Mouse (Mus musculus) MEL (cell line): ENCODE results near the gene Il17ra. TPM values are rescaled to one million over a fixed set of nuclear protein-coding genes. Genes with fewer than 3 reads are reported as not detected.

Experiments
- DNase-seq: peaks from one replicate; pipeline ENCODE4 v3.0.0; 2011; ENCODE audit warnings: low read depth, low spot score
- H3K27ac ChIP-seq: 2 replicates; pipeline ENCODE4 v1.5.1; 2012; ENCODE audit warnings: low read depth, mild to moderate bottlenecking, control low read depth, low read length, moderate library complexity; ENCODE audit not compliant: control insufficient read depth
- H3K27me3 ChIP-seq, 2 experiments: fragments of 150-350 bp in 1 of 2; sonication (generic) in 1 of 2; 2 replicates each; pipeline ENCODE4 v1.6.1; 2012; ENCODE audit warnings: low read length in 2 of 2, mild to moderate bottlenecking in 2 of 2, improper control_type of control experiment in 1 of 2, moderate library complexity in 1 of 2; ENCODE audit not compliant: insufficient read depth in 2 of 2, control insufficient read depth in 1 of 2
- H3K36me3 ChIP-seq, 2 experiments: 2 replicates each; pipeline ENCODE4 v1.6.1; 2012 to 2014; ENCODE audit warnings: low read length in 2 of 2, improper control_type of control experiment in 1 of 2, inconsistent platforms in 1 of 2, mild to moderate bottlenecking in 1 of 2; ENCODE audit not compliant: insufficient read depth in 2 of 2, control insufficient read depth in 1 of 2
- H3K4me1 ChIP-seq, 2 experiments: fragments of 150-350 bp in 1 of 2; sonication (generic) in 1 of 2; 2 replicates each; pipeline ENCODE4 v1.6.1; 2012; ENCODE audit warnings: low read length in 2 of 2, improper control_type of control experiment in 1 of 2, mild to moderate bottlenecking in 1 of 2; ENCODE audit not compliant: insufficient read depth in 2 of 2, control insufficient read depth in 1 of 2
- H3K4me3 ChIP-seq, 2 experiments: fragments of 150-350 bp in 1 of 2; sonication (generic) in 1 of 2; 2 replicates each; pipeline ENCODE4 v1.5.1; 2012; ENCODE audit warnings: low read depth in 2 of 2, low read length in 2 of 2, mild to moderate bottlenecking in 2 of 2, moderate library complexity in 2 of 2, control low read depth in 1 of 2, improper control_type of control experiment in 1 of 2; ENCODE audit not compliant: control insufficient read depth in 1 of 2, insufficient read depth in 1 of 2
- H3K79me2 ChIP-seq: 2 replicates; pipeline ENCODE4 v1.6.1; 2012; ENCODE audit warnings: mild to moderate bottlenecking, low read length, moderate library complexity; ENCODE audit not compliant: control insufficient read depth, poor library complexity, insufficient read depth
- H3K9ac ChIP-seq: 2 replicates; pipeline ENCODE4 v1.6.1; 2012; ENCODE audit warnings: low read depth, mild to moderate bottlenecking, control low read depth, low read length, moderate library complexity; ENCODE audit not compliant: control insufficient read depth, poor library complexity, severe bottlenecking
- H3K9me3 ChIP-seq: fragments of 150-350 bp; sonication (generic); replicated peaks from 2 replicates; pipeline ENCODE4 v1.6.1; 2012; ENCODE audit warnings: mild to moderate bottlenecking, low read length, improper control_type of control experiment, moderate library complexity; ENCODE audit not compliant: insufficient read depth
- CHD1 ChIP-seq: IDR thresholded peaks from 2 replicates; pipeline ENCODE4 v1.6.1; 2012; ENCODE audit warnings: low read depth, mild to moderate bottlenecking, inconsistent platforms, low read length, improper control_type of control experiment
- EP300 ChIP-seq, 2 experiments: IDR thresholded peaks; 2 replicates each; pipeline ENCODE4 v1.6.1; 2011; ENCODE audit warnings: improper control_type of control experiment in 2 of 2, low read length in 2 of 2, low read depth in 1 of 2, mild to moderate bottlenecking in 1 of 2
- ETS1 ChIP-seq: IDR thresholded peaks from 2 replicates; pipeline ENCODE4 v1.6.1; 2012; ENCODE audit warnings: low read depth, mild to moderate bottlenecking, inconsistent platforms, low read length, improper control_type of control experiment, moderate library complexity
- GATA1 ChIP-seq: IDR thresholded peaks from 2 replicates; pipeline ENCODE4 v1.6.1; 2011; ENCODE audit warnings: low read depth, low read length, improper control_type of control experiment
- JUND ChIP-seq: IDR thresholded peaks from 2 replicates; pipeline ENCODE4 v1.6.1; 2011; ENCODE audit warnings: low read depth, mild to moderate bottlenecking, improper control_type of control experiment, low read length
- NELFE ChIP-seq: IDR thresholded peaks from 2 replicates; pipeline ENCODE4 v1.6.1; 2011; ENCODE audit warnings: low read depth, low read length, improper control_type of control experiment
- POLR2A ChIP-seq, 2 experiments: IDR thresholded peaks; 2 replicates each; pipeline ENCODE4 v1.6.1; 2011 to 2012; ENCODE audit warnings: low read length in 2 of 2, mild to moderate bottlenecking in 2 of 2, control low read depth in 1 of 2, improper control_type of control experiment in 1 of 2, low read depth in 1 of 2, moderate library complexity in 1 of 2; ENCODE audit not compliant: control insufficient read depth in 1 of 2, insufficient read depth in 1 of 2, poor library complexity in 1 of 2
- POLR2AphosphoS2 ChIP-seq: IDR thresholded peaks from 2 replicates; pipeline ENCODE4 v1.6.1; 2011; ENCODE audit warnings: low read length, improper control_type of control experiment
- POLR2AphosphoS5 ChIP-seq: IDR thresholded peaks from 2 replicates; pipeline ENCODE4 v1.6.1; 2012; ENCODE audit warnings: low read depth, borderline replicate concordance, mild to moderate bottlenecking, inconsistent platforms, low read length, moderate library complexity, mixed read lengths
- USF2 ChIP-seq, 2 experiments: IDR thresholded peaks; 2 replicates each; pipeline ENCODE4 v1.6.1; 2011 to 2012; ENCODE audit warnings: improper control_type of control experiment in 2 of 2, low read length in 2 of 2, borderline replicate concordance in 1 of 2, inconsistent platforms in 1 of 2, low read depth in 1 of 2, mild to moderate bottlenecking in 1 of 2; ENCODE audit not compliant: insufficient read depth in 1 of 2
- ZC3H11A ChIP-seq: IDR thresholded peaks from 2 replicates; pipeline ENCODE4 v1.6.1; 2012; ENCODE audit warnings: low read depth, mild to moderate bottlenecking, inconsistent platforms, low read length, improper control_type of control experiment
- ZMIZ1 ChIP-seq: IDR thresholded peaks from 2 replicates; pipeline ENCODE4 v1.6.1; 2012; ENCODE audit warnings: low read depth, mild to moderate bottlenecking, inconsistent platforms, low read length, improper control_type of control experiment, moderate library complexity
- polyA plus RNA-seq, 2 experiments: library from polyadenylated mRNA; stranded (reverse) in 1 of 2; unstranded in 1 of 2; fragments of >175 nt in 1 of 2; fragments of >200 nt in 1 of 2; gene quantifications; 2 replicates each; pipeline versions ENCODE4 v1.2.1 to v1.2.4; 2012; ENCODE audit warnings: low replicate concordance in 2 of 2, low read depth in 1 of 2; ENCODE audit not compliant: insufficient read length in 2 of 2, insufficient read depth in 1 of 2, missing spikeins in 1 of 2
- total RNA-seq: library from RNA; depleted of rRNA; stranded (reverse); fragments of 300-350 nt; gene quantifications from 2 replicates; pipeline ENCODE4 v1.2.3, GENCODE M21; 2012

Gene Il17ra
- total and polyA plus RNA-seq, 3 experiments, result 18.0 to 43.3 TPM; not detected in 1

- TF ChIP-seq EP300 (IDR thresholded peaks at IDR 0.05; ENCODE audit: low read depth in 1 of 2, low read length in 2 of 2) (no peak), USF2 (IDR thresholded peaks at IDR 0.05; ENCODE audit: borderline replicate concordance in 1 of 2, insufficient read depth in 1 of 2, low read depth in 1 of 2, low read length in 2 of 2) (no peak), GATA1 (no peak), NELFE (peak; percentile 86)
These were observed at the start of gene Il17ra (continued) for GRCm38 (mm10) chr6:120463086-120463871.

- H3K27ac ChIP-seq, result no peak overlapping the region
- H3K9ac ChIP-seq, result no peak overlapping the region
- no peaks in the 10 kb centered on the region for H3K9me3 ChIP-seq
- H3K27me3 ChIP-seq, result no peaks in the 10 kb centered on the region
- peaks cover 0 to 30% of the 10 kb centered on the region in 2 experiments; a peak in 3 of 4 replicates for H3K36me3 ChIP-seq
- TF ChIP-seq JUND, result no peak
- TF ChIP-seq ZC3H11A, result no peak
- TF ChIP-seq, all 39 proteins: peak for 0
- H3K4me1 ChIP-seq, result no peaks in the 10 kb centered on the region
- H3K79me2 ChIP-seq, result no peaks in the 10 kb centered on the region
- no peak for DNase-seq
- no peak overlapping the region for H3K4me3 ChIP-seq
These were observed 24.9 kb upstream of the Il17ra start for GRCm38 (mm10) chr6:120438161-120438560.

- no peak for DNase-seq
- no peaks in the 10 kb centered on the region for H3K27me3 ChIP-seq
- H3K36me3 ChIP-seq, result peaks cover 0 to 18% of the 10 kb centered on the region in 2 experiments; a peak in 3 of 4 replicates
- no peaks in the 10 kb centered on the region for H3K9me3 ChIP-seq
- no peaks in the 10 kb centered on the region for H3K4me1 ChIP-seq
- H3K79me2 ChIP-seq, result no peaks in the 10 kb centered on the region
- H3K4me3 ChIP-seq, result no peak overlapping the region
- no peak for TF ChIP-seq ETS1
- TF ChIP-seq ZMIZ1, result no peak
- TF ChIP-seq POLR2AphosphoS5, result no peak
- no peak for TF ChIP-seq POLR2AphosphoS2
- TF ChIP-seq CHD1, result no peak
- TF ChIP-seq POLR2A (IDR thresholded peaks at IDR 0.05; ENCODE audit: control insufficient read depth in 1 of 2, insufficient read depth in 1 of 2, low read depth in 1 of 2, low read length in 2 of 2, poor library complexity in 1 of 2), result no peak
- no peak overlapping the region for H3K27ac ChIP-seq
- H3K9ac ChIP-seq, result no peak overlapping the region
These were observed 20.8 kb upstream of the Il17ra start for GRCm38 (mm10) chr6:120442171-120442749.
